Mouse (Mus musculus) right cerebral cortex, adult 18-20 months (tissue): ENCODE measurements around the gene Mrpl38.

Experiments used
- DNase-seq: peaks from one replicate; pipeline ENCODE4 v3.0.0; 2022; ENCODE audit warnings: mixed read lengths

Mrpl38 gene

GRCm38 (mm10) chr11:116138468-116139138 is at the start of gene Mrpl38:
Mrpl38 (minus strand) TSS chr11:116138868.
- DNase-seq = peak; percentile 84

- DNase-seq = no peak
Measured at GRCm38 (mm10) chr11:116187226-116187930, 48.7 kb upstream of the Mrpl38 start.

GRCm38 (mm10) chr11:116186360-116186759 is 47.7 kb upstream of the Mrpl38 start:
- no peak for DNase-seq

- peak; percentile 34 for DNase-seq
Measured at GRCm38 (mm10) chr11:116185836-116186235, 47.2 kb upstream of the Mrpl38 start.

GRCm38 (mm10) chr11:116178411-116179121 is 39.9 kb upstream of the Mrpl38 start:
- DNase-seq = no peak

GRCm38 (mm10) chr11:116176010-116176409 is 37.3 kb upstream of the Mrpl38 start:
- DNase-seq = no peak

- no peak for DNase-seq
Measured at GRCm38 (mm10) chr11:116174775-116175448, 36.2 kb upstream of the Mrpl38 start.

- no peak for DNase-seq
Measured at GRCm38 (mm10) chr11:116171959-116172358, 33.3 kb upstream of the Mrpl38 start.

GRCm38 (mm10) chr11:116170003-116170800 is 31.5 kb upstream of the Mrpl38 start:
- no peak for DNase-seq

- DNase-seq = no peak
Measured at GRCm38 (mm10) chr11:116169214-116169613, 30.5 kb upstream of the Mrpl38 start.

GRCm38 (mm10) chr11:116167884-116168439 is 29.3 kb upstream of the Mrpl38 start, which contains the start of gene Fbf1:
Fbf1 (minus strand) TSS chr11:116168166.
- DNase-seq = peak; percentile 98

- DNase-seq = no peak
Measured at GRCm38 (mm10) chr11:116167232-116167631, 28.6 kb upstream of the Mrpl38 start.

GRCm38 (mm10) chr11:116163002-116163401 is 24.3 kb upstream of the Mrpl38 start:
- no peak for DNase-seq

- peak; percentile 66 for DNase-seq
Measured at GRCm38 (mm10) chr11:116162146-116162545, 23.5 kb upstream of the Mrpl38 start.

- DNase-seq = no peak
Measured at GRCm38 (mm10) chr11:116161312-116161711, 22.6 kb upstream of the Mrpl38 start.

- no peak for DNase-seq
Measured at GRCm38 (mm10) chr11:116150960-116151359, 12.3 kb upstream of the Mrpl38 start.

- no peak for DNase-seq
Measured at GRCm38 (mm10) chr11:116149341-116149740, 10.7 kb upstream of the Mrpl38 start.

- DNase-seq = peak; percentile 79
Measured at GRCm38 (mm10) chr11:116148761-116149221, 10.1 kb upstream of the Mrpl38 start.

GRCm38 (mm10) chr11:116146294-116146985 is 7.8 kb upstream of the Mrpl38 start:
- DNase-seq = peak; percentile 88

GRCm38 (mm10) chr11:116145481-116146293 is 7.0 kb upstream of the Mrpl38 start:
- DNase-seq = no peak
